Mouse (Mus musculus): ENCODE data around the gene Gpc6.

- TF ChIP-seq CTCF (IDR thresholded peaks at IDR 0.05; ENCODE audit: low read depth, low read length) (no peak), POLR2A (IDR thresholded peaks at IDR 0.05; ENCODE audit: borderline replicate concordance, low read depth, low read length) (no peak)
These were observed 301.8 kb downstream of the Gpc6 start for GRCm38 (mm10) chr14:117226920-117227319.

Data from bone marrow macrophage, adult 2 months (primary cell).